Mouse (Mus musculus) testis, adult 2 months (tissue): ENCODE measurements at regions not wholly inside any gene's neighbourhood (a gene's known extent, or its start where the extent isn't known, plus 50 kb on each side); places are given as distances from the start of the nearest gene placed in this dataset.

ENCODE experiments used
- H3K27ac ChIP-seq: fragments of 200-500 bp; 2 replicates; pipeline ENCODE4 v1.5.1; 2012; ENCODE audit warnings: low read depth, low read length; ENCODE audit not compliant: control insufficient read depth, insufficient read depth
- H3K27me3 ChIP-seq: fragments of 200-500 bp; 2 replicates; pipeline ENCODE4 v1.6.1; 2012; ENCODE audit warnings: mild to moderate bottlenecking, low read length, moderate library complexity; ENCODE audit not compliant: control insufficient read depth, insufficient read depth
- H3K36me3 ChIP-seq: fragments of 200-500 bp; 2 replicates; pipeline ENCODE4 v1.6.1; 2012; ENCODE audit warnings: mild to moderate bottlenecking, low read length; ENCODE audit not compliant: control insufficient read depth, insufficient read depth
- H3K4me1 ChIP-seq: fragments of 200-500 bp; 2 replicates; pipeline ENCODE4 v1.6.1; 2012; ENCODE audit warnings: low read length; ENCODE audit not compliant: control insufficient read depth, insufficient read depth
- H3K4me3 ChIP-seq: fragments of 200-500 bp; 2 replicates; pipeline ENCODE4 v1.5.1; 2012; ENCODE audit warnings: low read depth, mild to moderate bottlenecking, low read length, moderate library complexity, mixed read lengths; ENCODE audit not compliant: control insufficient read depth
- CTCF ChIP-seq: fragments of 200-500 bp; IDR thresholded peaks from 2 replicates; pipeline ENCODE4 v1.5.1; 2012; ENCODE audit warnings: low read depth, mild to moderate bottlenecking, inconsistent platforms, low read length, moderate library complexity; ENCODE audit not compliant: control insufficient read depth, insufficient read depth, insufficient replicate concordance
- POLR2A ChIP-seq: fragments of 200-500 bp; IDR thresholded peaks from 2 replicates; pipeline ENCODE4 v1.6.1; 2012; ENCODE audit warnings: low read depth, mild to moderate bottlenecking, inconsistent platforms, low read length, moderate library complexity; ENCODE audit not compliant: control insufficient read depth

- H3K27me3 ChIP-seq, result no peaks in the 10 kb centered on the region
- no peak for TF ChIP-seq POLR2A
- TF ChIP-seq CTCF, result no peak
- H3K36me3 ChIP-seq, result no peaks in the 10 kb centered on the region
- H3K27ac ChIP-seq, result no peak overlapping the region
- no peaks in the 10 kb centered on the region for H3K4me1 ChIP-seq
- H3K4me3 ChIP-seq, result no peak overlapping the region
Measured at GRCm38 (mm10) chr10:5978534-5978933, 56.3 kb upstream of the Rgs17 start.
